Mouse (Mus musculus): ENCODE results near the gene Il17c.

- peak; percentile 30; the same call in 1 of the 2 replicates for TF ChIP-seq POLR2A (IDR thresholded peaks at IDR 0.05; ENCODE audit: insufficient read depth, low read depth, low read length)
- peak; percentile 90 for TF ChIP-seq EP300 (IDR thresholded peaks at IDR 0.05; ENCODE audit: insufficient read depth, low read depth, low read length)
- TF ChIP-seq CTCF (IDR thresholded peaks at IDR 0.05), result peak; percentile 44
Measured at GRCm38 (mm10) chr8:122451161-122451703, 29.4 kb downstream of the Il17c start.

All from heart, adult 2 months (tissue).